Mouse (Mus musculus): ENCODE measurements at regions not wholly inside any gene's neighbourhood (a gene's known extent, or its start where the extent isn't known, plus 50 kb on each side); places are given as distances from the start of the nearest gene placed in this dataset.

DNA sequence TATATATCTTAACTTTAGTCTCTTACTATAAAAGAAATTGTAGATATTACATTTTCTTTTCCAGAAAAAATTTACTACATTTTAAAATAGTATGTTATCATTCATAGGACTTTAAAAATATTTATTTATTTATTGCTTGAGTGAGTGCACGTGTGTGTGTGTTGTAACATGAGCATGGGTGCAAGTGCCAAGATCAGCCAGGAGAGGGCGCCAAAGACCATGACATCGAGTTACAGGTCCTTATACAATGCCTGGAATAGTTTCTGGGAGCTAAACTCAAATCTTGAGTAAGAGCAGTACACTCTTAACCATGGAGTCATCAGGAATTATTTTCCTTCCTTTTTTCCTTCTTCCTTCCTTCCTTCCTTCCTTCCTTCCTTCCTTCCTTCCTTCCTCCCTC lies 185.4 kb upstream of the Mageb4 start:
- peak; percentile 3 for DNase-seq

All from lung, postnatal 10 days (tissue).